12 mouse cellular contexts compared by ENCODE assay signal in the genomic region with DNA sequence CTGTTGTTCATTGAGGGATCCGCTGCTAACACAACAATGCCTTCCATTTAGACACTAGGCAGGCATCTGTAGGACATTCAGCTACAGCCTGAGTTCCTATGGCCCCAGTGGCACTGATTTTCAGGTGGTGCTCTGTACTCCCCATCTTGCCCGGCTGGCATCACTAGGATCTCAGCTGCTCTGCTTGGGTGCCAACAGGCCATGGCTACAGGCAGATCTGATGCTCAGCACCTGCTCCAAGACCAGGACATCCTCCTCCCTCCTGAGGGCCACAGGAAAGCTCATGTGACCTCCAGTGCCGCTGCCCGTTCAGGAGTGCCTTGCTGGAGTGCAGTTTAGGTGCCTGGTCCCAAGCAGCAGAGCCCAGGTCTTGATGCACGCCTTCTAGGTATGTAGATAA. TPM values are rescaled to one million over a fixed set of nuclear protein-coding genes. Genes with fewer than 3 reads are reported as not detected.
A peak's percentile ranks its signal among the peaks of the same experiment; 100 is the strongest.
DNase-seq lines count a peak whose midpoint lies in the region; ATAC-seq and TF ChIP-seq lines count a peak whose summit lies in the region.
"Had no signal": no experiment of that assay in that cellular context is flagged by ENCODE, and none has a peak within 500 bp of the region (broad histone marks: within the 10 kb centered on the region; RNA-seq: fewer than 3 reads in every experiment).

No protein-coding gene starts in this region.

- no peak overlapping the region for H3K4me3 ChIP-seq in heart, adult 2 months
- H3K4me3 ChIP-seq in kidney, embryonic 15.5 days (replicated peaks): no peak overlapping the region
- H3K4me3 ChIP-seq in midbrain, postnatal 0 days (ENCODE audit: low read depth, low read length): no peak overlapping the region
- no peak overlapping the region for H3K4me3 ChIP-seq in midbrain, embryonic 16.5 days (ENCODE audit: low read depth, low read length)
- H3K4me3 ChIP-seq in stomach, embryonic 15.5 days (replicated peaks): no peak overlapping the region
- H3K4me3 ChIP-seq: limb, embryonic 15.5 days; megakaryocyte, embryonic 14.5 days; neural tube, embryonic 12.5 days had no signal

- H3K27me3 ChIP-seq in heart, adult 2 months (ENCODE audit: control insufficient read depth, insufficient read depth, low read length): no peaks in the 10 kb centered on the region
- H3K27me3 ChIP-seq in kidney, embryonic 15.5 days: no peaks in the 10 kb centered on the region
- H3K27me3 ChIP-seq in midbrain, postnatal 0 days (ENCODE audit: insufficient read depth, low read length): no peaks in the 10 kb centered on the region
- H3K27me3 ChIP-seq in midbrain, embryonic 16.5 days (ENCODE audit: control insufficient read depth, insufficient read depth, low read depth, low read length): no peaks in the 10 kb centered on the region
- no peaks in the 10 kb centered on the region for H3K27me3 ChIP-seq in stomach, embryonic 15.5 days (replicated peaks)
- H3K27me3 ChIP-seq: limb, embryonic 15.5 days; neural tube, embryonic 12.5 days had no signal

- H3K9ac ChIP-seq in heart, adult 2 months (ENCODE audit: low read depth, low read length): 0 out of 2 replicates have a peak overlapping the region, but pooled peaks have one; percentile 15
- H3K9ac ChIP-seq in kidney, embryonic 15.5 days: no peak overlapping the region
- no peak overlapping the region for H3K9ac ChIP-seq in midbrain, postnatal 0 days (replicated peaks; ENCODE audit: low read length, poor library complexity, severe bottlenecking)
- H3K9ac ChIP-seq in midbrain, embryonic 16.5 days (ENCODE audit: low read depth, low read length): no peak overlapping the region
- no peak overlapping the region for H3K9ac ChIP-seq in stomach, embryonic 15.5 days
- H3K9ac ChIP-seq: limb, embryonic 15.5 days; neural tube, embryonic 12.5 days had no signal

- no peak for DNase-seq in heart, adult 2 months
- no peak for DNase-seq in heart, adult 9 months (ENCODE audit: low spot score in 2 of 2)
- no peak for DNase-seq in kidney, adult 11 months
- no peak for DNase-seq in midbrain, postnatal 0 days (ENCODE audit: low spot score)
- DNase-seq in yolk sac, embryonic 10.5 days (ENCODE audit: low spot score): no peak
- DNase-seq: thymus, postnatal 36 days had no signal

- no peak for TF ChIP-seq POLR2A in heart, adult 2 months (IDR thresholded peaks at IDR 0.05; ENCODE audit: insufficient read depth, low read depth, low read length)

- TF ChIP-seq CTCF in heart, adult 2 months (IDR thresholded peaks at IDR 0.05): no peak
- TF ChIP-seq CTCF in midbrain, postnatal 0 days (IDR thresholded peaks at IDR 0.05): no peak

- H3K36me3 ChIP-seq in heart, adult 2 months (ENCODE audit: control insufficient read depth, insufficient read depth, low read length): peaks cover 3% of the 10 kb centered on the region; the same call in 1 of the 2 replicates
- peaks cover 21% of the 10 kb centered on the region for H3K36me3 ChIP-seq in kidney, embryonic 15.5 days
- peaks cover 8% of the 10 kb centered on the region for H3K36me3 ChIP-seq in midbrain, postnatal 0 days (ENCODE audit: insufficient read depth, low read length)
- peaks cover 7% of the 10 kb centered on the region for H3K36me3 ChIP-seq in midbrain, embryonic 16.5 days (ENCODE audit: control insufficient read depth, insufficient read depth, low read length)
- H3K36me3 ChIP-seq in stomach, embryonic 15.5 days: peaks cover 9% of the 10 kb centered on the region; the same call in 1 of the 2 replicates

- intact Hi-C loops in heart, adult 2 months (cut with DNase I): no loop called here

- 51% methylated on average over 5 of the region's 5 CpGs for WGBS in heart, adult 2 months
- WGBS in kidney, embryonic 15.5 days: 76% methylated on average over 5 of the region's 5 CpGs
- 89% methylated on average over 5 of the region's 5 CpGs for WGBS in midbrain, postnatal 0 days
- 83% methylated on average over 5 of the region's 5 CpGs for WGBS in midbrain, embryonic 16.5 days
- WGBS in stomach, embryonic 15.5 days: 80% methylated on average over 5 of the region's 5 CpGs

- H3K4me1 ChIP-seq in heart, adult 2 months (ENCODE audit: control insufficient read depth, insufficient read depth, low read length): peaks cover 36% of the 10 kb centered on the region
- peaks cover 43% of the 10 kb centered on the region for H3K4me1 ChIP-seq in kidney, embryonic 15.5 days
- no peaks in the 10 kb centered on the region for H3K4me1 ChIP-seq in midbrain, postnatal 0 days (ENCODE audit: insufficient read depth, low read length)
- peaks cover 19% of the 10 kb centered on the region for H3K4me1 ChIP-seq in midbrain, embryonic 16.5 days (ENCODE audit: control insufficient read depth, insufficient read depth, low read length)
- H3K4me1 ChIP-seq in stomach, embryonic 15.5 days: peaks cover 28% of the 10 kb centered on the region

- peak overlapping the region; percentile 79 for H3K27ac ChIP-seq in heart, adult 2 months
- H3K27ac ChIP-seq in kidney, embryonic 15.5 days: peak overlapping the region; percentile 74
- H3K27ac ChIP-seq in midbrain, postnatal 0 days (ENCODE audit: low read depth, low read length): 0 out of 2 replicates have a peak overlapping the region, but pooled peaks have one; percentile 6
- H3K27ac ChIP-seq in midbrain, embryonic 16.5 days (ENCODE audit: low read length): no peak overlapping the region
- H3K27ac ChIP-seq in stomach, embryonic 15.5 days: peak overlapping the region; percentile 28; the same call in 1 of the 2 replicates
- H3K27ac ChIP-seq: neural tube, embryonic 12.5 days had no signal

- no peak overlapping the region for H3K4me2 ChIP-seq in kidney, embryonic 15.5 days
- H3K4me2 ChIP-seq in midbrain, postnatal 0 days (ENCODE audit: low read depth, low read length, poor library complexity, severe bottlenecking): no peak overlapping the region
- no peak overlapping the region for H3K4me2 ChIP-seq in midbrain, embryonic 16.5 days (ENCODE audit: low read length)
- no peak overlapping the region for H3K4me2 ChIP-seq in stomach, embryonic 15.5 days
- H3K4me2 ChIP-seq: limb, embryonic 15.5 days; neural tube, embryonic 12.5 days had no signal

- TF ChIP-seq EP300 in heart, adult 2 months (IDR thresholded peaks at IDR 0.05; ENCODE audit: insufficient read depth, low read depth, low read length): no peak

- no peak for ATAC-seq in kidney, embryonic 15.5 days (replicated peaks; ENCODE audit: low FRiP score)
- no peak for ATAC-seq in midbrain, postnatal 0 days (ENCODE audit: low FRiP score)
- ATAC-seq in midbrain, embryonic 16.5 days: no peak
- no peak for ATAC-seq in stomach, embryonic 15.5 days (ENCODE audit: insufficient read depth, low FRiP score, low read depth)

- H3K79me2 ChIP-seq in heart, adult 2 months (replicated peaks; ENCODE audit: control insufficient read depth, insufficient read depth, low read length): peaks cover 7% of the 10 kb centered on the region

- no peaks in the 10 kb centered on the region for H3K9me3 ChIP-seq in kidney, embryonic 15.5 days (replicated peaks)
- H3K9me3 ChIP-seq in midbrain, postnatal 0 days (ENCODE audit: low read length): no peaks in the 10 kb centered on the region
- H3K9me3 ChIP-seq in midbrain, embryonic 16.5 days (replicated peaks; ENCODE audit: control insufficient read depth, low read length, poor library complexity, severe bottlenecking): no peaks in the 10 kb centered on the region
- H3K9me3 ChIP-seq in stomach, embryonic 15.5 days: no peaks in the 10 kb centered on the region
- H3K9me3 ChIP-seq: limb, embryonic 15.5 days; neural tube, embryonic 12.5 days had no signal

RNA-seq across cellular contexts. Expression of a gene that starts 20.3 kb away (rescaled TPM):
- 10 to 100 TPM; 28.5 to 30.0 TPM for total RNA-seq in heart, adult 2 months (2021)
- polyA plus RNA-seq in heart, adult 2 months (2012; rRNA removed): 17.6 and 22.1 TPM in 2 replicates
- 16.3 and 17.2 TPM in 2 replicates for polyA plus RNA-seq in kidney, embryonic 15.5 days (2015; fragmentation: Nextera tagmentation; extraction: Ambion mirVana)
- total RNA-seq in midbrain, postnatal 0 days (2014; rRNA removed): 66.5 and 68.5 TPM in 2 replicates
- 11.5 and 16.9 TPM in 2 replicates for polyA plus RNA-seq in midbrain, postnatal 0 days (2015; fragmentation: Nextera tagmentation; extraction: Ambion mirVana)
- 23.9 and 28.2 TPM in 2 replicates for polyA plus RNA-seq in midbrain, embryonic 16.5 days (2015; fragmentation: Nextera tagmentation; extraction: Ambion mirVana)
- polyA plus RNA-seq in stomach, embryonic 15.5 days (2015; fragmentation: Nextera tagmentation; extraction: Ambion mirVana): 12.6 and 13.0 TPM in 2 replicates

RNA-seq across cellular contexts. Expression of a gene that starts 42.2 kb away (rescaled TPM):
- 100 to 1,000 TPM; 235 to 277 TPM for total RNA-seq in heart, adult 2 months (2021)
- 129 and 131 TPM in 2 replicates for polyA plus RNA-seq in heart, adult 2 months (2012; rRNA removed)
- polyA plus RNA-seq in kidney, embryonic 15.5 days (2015; fragmentation: Nextera tagmentation; extraction: Ambion mirVana): 183 and 189 TPM in 2 replicates
- 264 and 279 TPM in 2 replicates for total RNA-seq in midbrain, postnatal 0 days (2014; rRNA removed)
- 343 and 373 TPM in 2 replicates for polyA plus RNA-seq in midbrain, postnatal 0 days (2015; fragmentation: Nextera tagmentation; extraction: Ambion mirVana)
- polyA plus RNA-seq in midbrain, embryonic 16.5 days (2015; fragmentation: Nextera tagmentation; extraction: Ambion mirVana): 362 and 370 TPM in 2 replicates
- 179 and 217 TPM in 2 replicates for polyA plus RNA-seq in stomach, embryonic 15.5 days (2015; fragmentation: Nextera tagmentation; extraction: Ambion mirVana)

RNA-seq across cellular contexts. Expression of a gene that starts 53.8 kb away (rescaled TPM):
- 100 to 1,000 TPM in 1 of 2 experiments, 10 to 100 TPM in 1; 96.7 to 124 TPM for total RNA-seq in heart, adult 2 months (2021)
- 74.4 and 106 TPM in 2 replicates for polyA plus RNA-seq in heart, adult 2 months (2012; rRNA removed)
- 16.6 and 17.5 TPM in 2 replicates for polyA plus RNA-seq in kidney, embryonic 15.5 days (2015; fragmentation: Nextera tagmentation; extraction: Ambion mirVana)
- total RNA-seq in midbrain, postnatal 0 days (2014; rRNA removed): 62.1 and 68.9 TPM in 2 replicates
- polyA plus RNA-seq in midbrain, postnatal 0 days (2015; fragmentation: Nextera tagmentation; extraction: Ambion mirVana): 36.3 and 37.3 TPM in 2 replicates
- 32.0 and 37.6 TPM in 2 replicates for polyA plus RNA-seq in midbrain, embryonic 16.5 days (2015; fragmentation: Nextera tagmentation; extraction: Ambion mirVana)
- 15.8 and 16.3 TPM in 2 replicates for polyA plus RNA-seq in stomach, embryonic 15.5 days (2015; fragmentation: Nextera tagmentation; extraction: Ambion mirVana)
